Mouse (Mus musculus): ENCODE measurements around the gene Lcn12.

GRCm38 (mm10) chr2:25534178-25534865 is 40.6 kb upstream of the Lcn12 start:
- TF ChIP-seq TCF12 (IDR thresholded peaks at IDR 0.05; ENCODE audit: insufficient read depth, poor library complexity, severe bottlenecking) (no peak), POLR2A (IDR thresholded peaks at IDR 0.05; ENCODE audit: insufficient read length, low read depth) (peak; percentile 37), MAX (IDR thresholded peaks at IDR 0.05; ENCODE audit: low read depth) (no peak)

All from myocyte (in vitro differentiated cells).